Mouse (Mus musculus): Measurements from ENCODE around the gene B4galnt1.
"Not testable (repeated sequence)": the region's sequence is repeated elsewhere in the genome, so short reads cannot be mapped to it uniquely, and the experiment has no call there.

Gene B4galnt1

GRCm38 (mm10) chr10:127186451-127186850 is 21.4 kb downstream of the B4galnt1 start:
- no peak for DNase-seq (ENCODE audit: extremely low read depth, insufficient read length, low spot score)

- no peak for DNase-seq (ENCODE audit: extremely low read depth, insufficient read length, low spot score)
Measured at GRCm38 (mm10) chr10:127187371-127188078, 22.5 kb downstream of the B4galnt1 start.

- DNase-seq (ENCODE audit: extremely low read depth, insufficient read length, low spot score), result no peak
Measured at GRCm38 (mm10) chr10:127188079-127188453, 23.0 kb downstream of the B4galnt1 start.

- peak; percentile 87 for DNase-seq (ENCODE audit: extremely low read depth, insufficient read length, low spot score)
Measured at GRCm38 (mm10) chr10:127188465-127189115, 23.6 kb downstream of the B4galnt1 start.

GRCm38 (mm10) chr10:127189116-127189650 is 24.2 kb downstream of the B4galnt1 start:
- no peak for DNase-seq (ENCODE audit: extremely low read depth, insufficient read length, low spot score)

DNA sequence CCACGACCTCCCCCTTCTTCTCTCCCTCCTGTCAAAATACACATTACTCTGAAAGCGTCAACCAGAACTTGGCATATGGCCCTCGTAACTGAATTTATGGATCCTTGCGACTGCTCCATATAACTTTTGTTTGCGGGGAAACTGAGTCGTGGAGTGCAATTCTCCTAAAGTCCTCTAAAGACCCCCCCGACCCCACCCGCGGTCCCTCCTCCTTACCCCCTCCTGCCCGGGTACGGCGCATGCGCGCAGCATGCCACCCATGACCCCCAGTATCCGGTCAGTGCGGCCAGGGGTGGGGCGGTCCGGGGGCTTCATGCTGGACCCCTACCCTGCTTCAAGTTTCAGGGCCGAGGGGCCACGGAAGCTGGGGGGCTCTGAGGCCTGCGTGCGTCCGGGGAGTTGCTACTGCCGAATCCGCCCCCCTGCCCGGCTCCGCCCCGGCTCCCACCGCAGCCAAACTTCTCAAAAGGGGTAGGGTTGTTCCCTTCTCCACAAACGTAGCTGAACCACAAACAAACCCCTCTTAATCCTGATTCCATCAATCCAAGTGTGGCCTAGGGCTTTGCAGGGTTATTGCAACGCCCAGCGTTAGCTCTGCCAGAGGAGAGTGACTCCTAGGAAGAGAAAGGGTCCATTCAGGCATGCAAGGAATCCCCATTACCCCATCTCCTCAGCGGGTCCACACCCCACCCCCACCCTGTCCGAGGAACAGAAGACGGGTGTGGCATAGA is 24.8 kb downstream of the B4galnt1 start, which contains the start of gene Arhgef25:
Gene Arhgef25 (minus strand): TSS at position 433 of the 731 bp plus-strand sequence.
- no peak for DNase-seq (ENCODE audit: extremely low read depth, insufficient read length, low spot score)

- no peak for DNase-seq (ENCODE audit: extremely low read depth, insufficient read length, low spot score)
Measured at GRCm38 (mm10) chr10:127190398-127191190, 25.6 kb downstream of the B4galnt1 start.

GRCm38 (mm10) chr10:127191191-127192056 is 26.4 kb downstream of the B4galnt1 start:
- DNase-seq (ENCODE audit: extremely low read depth, insufficient read length, low spot score), result no peak

GRCm38 (mm10) chr10:127192057-127192328 is 27.0 kb downstream of the B4galnt1 start:
- DNase-seq (ENCODE audit: extremely low read depth, insufficient read length, low spot score), result not testable (repeated sequence)

- DNase-seq (ENCODE audit: extremely low read depth, insufficient read length, low spot score), result no peak
Measured at GRCm38 (mm10) chr10:127193011-127193410, 28.0 kb downstream of the B4galnt1 start.

DNA sequence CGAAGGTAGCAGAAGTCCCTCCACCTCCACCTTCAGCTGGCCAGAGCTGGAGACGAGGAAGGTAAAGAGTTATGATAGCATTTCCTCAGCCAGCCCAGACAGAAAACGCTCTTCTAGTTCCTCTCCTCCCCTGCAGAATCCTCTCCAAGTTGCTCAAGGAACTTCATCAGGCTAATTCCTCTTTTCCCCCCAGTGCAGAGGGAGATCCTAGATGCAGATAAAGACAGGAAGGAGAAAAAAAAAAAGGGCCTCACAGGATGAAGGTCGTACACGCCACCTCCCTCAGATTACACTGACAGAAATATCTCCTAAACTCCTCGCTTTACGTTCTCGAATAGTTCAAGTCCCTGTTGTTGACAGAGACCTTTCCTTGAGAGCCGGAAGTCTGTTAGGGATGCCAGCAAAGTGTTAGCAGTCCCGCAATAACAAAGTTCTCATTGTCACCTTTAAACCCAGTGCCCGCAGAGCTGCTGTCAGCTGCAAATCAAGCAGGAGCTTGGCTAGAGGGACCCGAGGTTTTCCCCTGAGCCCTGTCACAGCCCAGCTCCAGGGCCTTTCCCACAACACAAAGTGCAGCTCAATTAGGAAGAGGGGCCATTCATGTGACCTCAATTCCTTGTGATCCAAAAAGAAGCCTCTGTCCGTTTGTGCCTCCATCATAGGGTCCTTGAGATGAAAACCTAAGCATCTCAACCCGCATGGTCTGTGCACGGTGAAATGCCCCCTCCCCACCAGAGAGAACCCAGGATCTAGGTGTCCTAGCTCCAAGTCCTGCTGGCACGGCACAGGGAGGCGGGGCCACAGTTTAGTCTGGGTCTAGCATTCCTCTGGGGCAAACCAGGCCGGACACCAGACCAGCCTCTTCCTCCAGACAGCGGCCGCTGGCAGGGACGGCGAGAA is 29.7 kb downstream of the B4galnt1 start:
- DNase-seq (ENCODE audit: extremely low read depth, insufficient read length, low spot score), result peak; percentile 77

GRCm38 (mm10) chr10:127195328-127196129 is 30.5 kb downstream of the B4galnt1 start, which contains the start of gene Dtx3:
Gene Dtx3, minus strand, starts transcription at chr10:127195728.
- peak; percentile 73 for DNase-seq (ENCODE audit: extremely low read depth, insufficient read length, low spot score)

- peak; percentile 56 for DNase-seq (ENCODE audit: extremely low read depth, insufficient read length, low spot score)
Measured at GRCm38 (mm10) chr10:127196392-127196791, 31.4 kb downstream of the B4galnt1 start.

- DNase-seq (ENCODE audit: extremely low read depth, insufficient read length, low spot score), result no peak
Measured at GRCm38 (mm10) chr10:127197104-127197503, 32.1 kb downstream of the B4galnt1 start.

DNA sequence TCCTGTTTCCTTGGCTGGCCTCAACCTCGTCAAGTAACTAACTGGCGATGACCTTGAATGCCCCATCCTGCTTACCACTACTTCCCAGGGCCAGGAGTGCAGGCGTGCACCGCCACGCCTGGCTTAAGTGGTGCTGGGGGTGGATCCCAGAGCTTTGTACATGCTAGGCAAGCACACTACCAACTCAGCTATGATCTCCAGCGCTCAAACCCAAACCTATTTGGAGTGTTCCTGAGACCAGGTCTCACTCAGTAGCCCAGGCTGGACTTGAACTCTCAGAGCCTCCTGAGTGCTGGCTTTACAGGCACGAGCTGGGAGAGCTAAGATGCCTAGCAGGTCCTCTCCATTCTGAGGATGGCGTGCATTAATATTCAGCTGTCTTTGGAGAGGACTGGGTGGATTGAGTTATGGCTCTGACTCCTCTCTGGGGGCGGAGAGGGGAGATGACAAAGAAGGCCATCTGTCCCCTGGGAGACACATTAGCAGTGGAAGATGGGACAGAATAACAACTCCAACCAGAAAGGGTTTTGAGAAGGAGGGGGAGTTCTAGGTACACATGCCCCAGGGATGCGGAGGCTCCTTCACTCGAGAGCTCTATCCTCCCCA is 32.6 kb downstream of the B4galnt1 start:
- DNase-seq (ENCODE audit: extremely low read depth, insufficient read length, low spot score), result no peak

- no peak for DNase-seq (ENCODE audit: extremely low read depth, insufficient read length, low spot score)
Measured at GRCm38 (mm10) chr10:127198492-127198891, 33.5 kb downstream of the B4galnt1 start.

DNA sequence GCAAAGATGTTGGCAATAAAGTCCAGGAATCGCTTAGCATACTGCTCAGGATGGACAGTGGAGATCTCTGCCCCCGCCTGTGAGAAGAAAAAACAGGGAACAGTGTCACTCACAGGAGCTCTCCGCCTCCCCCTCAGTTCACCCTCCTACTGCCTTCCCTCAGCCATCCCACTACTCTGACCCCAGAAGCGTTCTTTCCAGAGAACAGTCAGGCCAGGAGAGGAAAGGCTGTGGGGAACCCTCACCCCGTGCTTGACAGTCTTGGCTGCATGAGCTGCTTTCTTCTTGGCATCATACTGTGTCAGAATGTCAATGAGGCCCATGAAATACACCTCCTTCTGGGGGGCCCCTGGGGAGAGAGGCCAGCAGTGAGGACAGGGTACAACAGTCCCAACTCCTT is 34.0 kb downstream of the B4galnt1 start:
- DNase-seq (ENCODE audit: extremely low read depth, insufficient read length, low spot score), result no peak
